Mouse (Mus musculus): ENCODE results near the gene Sv2a.

DNA sequence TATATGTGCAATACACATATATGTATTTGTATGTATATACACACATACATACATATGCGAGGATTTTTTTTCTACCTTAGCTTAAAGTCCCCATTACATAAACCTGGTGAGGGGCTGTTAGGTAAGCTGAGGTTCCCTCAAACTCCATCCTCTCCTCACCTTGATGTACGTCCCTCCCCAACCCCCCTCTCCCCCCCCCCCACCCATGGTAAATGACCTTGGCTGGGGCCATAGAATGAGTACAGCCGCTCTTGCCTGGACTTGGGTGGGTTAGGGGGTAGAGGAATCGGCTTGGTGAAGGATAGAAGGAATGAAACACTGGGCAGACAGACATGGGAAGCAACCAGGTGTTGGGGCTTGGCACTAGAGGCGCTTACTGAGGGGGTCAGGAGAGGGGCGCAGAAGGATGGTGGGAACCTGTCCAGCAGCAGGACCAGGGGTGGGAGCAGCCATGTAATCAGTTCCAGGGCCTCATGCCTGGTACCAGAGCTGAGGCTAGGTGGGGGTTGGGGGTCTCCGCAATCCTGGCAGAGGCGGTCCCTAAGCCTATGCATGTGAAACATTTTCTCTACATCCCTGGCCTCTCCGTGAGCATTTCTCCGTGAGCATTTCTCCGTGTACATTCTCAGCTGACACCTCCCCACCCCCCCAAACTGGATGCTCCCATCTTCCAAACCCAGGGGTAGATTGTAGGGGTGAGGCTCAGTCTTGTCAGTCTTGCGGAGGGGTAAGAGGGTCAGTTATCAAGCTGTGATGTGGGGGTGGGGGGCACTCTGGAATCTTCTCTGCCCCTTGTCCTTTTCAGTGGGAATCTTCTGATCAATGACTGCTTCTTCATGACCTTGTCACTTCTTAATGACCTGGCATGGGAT is 795 bp downstream of the Sv2a start:
- TF ChIP-seq CTCF (IDR thresholded peaks at IDR 0.05; ENCODE audit: borderline replicate concordance, insufficient read depth, low read length) (no peak), POLR2A (IDR thresholded peaks at IDR 0.05; ENCODE audit: low read depth, low read length) (no peak)
